Mouse (Mus musculus) heart, embryonic 16.5 days (tissue): ENCODE results near the gene Prdm10. TPM values are rescaled to one million over a fixed set of nuclear protein-coding genes. Genes with fewer than 3 reads are reported as not detected.

Experiments
- ATAC-seq: fragments of 200-750 bp; cut with Nextera tagmentation; replicated peaks from 2 replicates; pipeline ENCODE4 v1.8.0; 2017; ENCODE audit warnings: moderate number of reproducible peaks; ENCODE audit not compliant: insufficient read depth, low FRiP score; ENCODE audit errors: extremely low read depth
- H3K27ac ChIP-seq: fragments of 300-500 bp; sonication (generic); 2 replicates; pipeline ENCODE4 v1.5.1; 2014; ENCODE audit warnings: mild to moderate bottlenecking, low read length, control low read depth, moderate library complexity
- H3K27me3 ChIP-seq: fragments of 300-500 bp; sonication (generic); 2 replicates; pipeline ENCODE4 v1.6.1; 2014; ENCODE audit warnings: low read length, mixed read lengths; ENCODE audit not compliant: control insufficient read depth, insufficient read depth
- H3K36me3 ChIP-seq: fragments of 300-500 bp; sonication (generic); 2 replicates; pipeline ENCODE4 v1.6.1; 2014; ENCODE audit not compliant: control insufficient read depth, insufficient read depth
- H3K4me1 ChIP-seq: fragments of 300-500 bp; sonication (generic); 2 replicates; pipeline ENCODE4 v1.6.1; 2014; ENCODE audit warnings: low read length, mixed read lengths; ENCODE audit not compliant: control insufficient read depth, insufficient read depth
- H3K4me2 ChIP-seq: fragments of 300-500 bp; sonication (generic); 2 replicates; pipeline ENCODE4 v1.6.1; 2014; ENCODE audit warnings: low read depth, mild to moderate bottlenecking, control low read depth, low read length
- H3K4me3 ChIP-seq: fragments of 300-500 bp; sonication (generic); 2 replicates; pipeline ENCODE4 v1.5.1; 2014; ENCODE audit warnings: mild to moderate bottlenecking, control low read depth, low read length
- H3K9ac ChIP-seq: fragments of 300-500 bp; sonication (generic); 2 replicates; pipeline ENCODE4 v1.6.1; 2014; ENCODE audit warnings: low read length, control low read depth
- H3K9me3 ChIP-seq: fragments of 300-500 bp; sonication (generic); replicated peaks from 2 replicates; pipeline ENCODE4 v1.6.1; 2016; ENCODE audit warnings: low read length; ENCODE audit not compliant: control insufficient read depth
- WGBS: fragments of 180-500 bp; shearing (Covaris S2); extraction: QIAGEN DNeasy Blood & Tissue Kit; methylation state at CpG from one replicate; pipeline ENCODE4 v1.1.7; 2014; 5-methylcytosine and 5-hydroxymethylcytosine counted together
- polyA plus RNA-seq: library from polyadenylated mRNA; unstranded; fragments of >200 nt; fragmentation: Nextera tagmentation; extraction: Ambion mirVana; gene quantifications from 2 replicates; pipeline ENCODE4 v1.2.1, GENCODE M21; 2015

Gene Prdm10
- polyA plus RNA-seq, 1 experiment from 2014 or later, result 3.5 TPM

- ATAC-seq, result no peak
- no peaks in the 10 kb centered on the region for H3K27me3 ChIP-seq
- WGBS, result 79% methylated on average over 7 of the region's 7 CpGs
- no peak overlapping the region for H3K4me2 ChIP-seq
- no peak overlapping the region for H3K9ac ChIP-seq
- H3K4me1 ChIP-seq, result no peaks in the 10 kb centered on the region
- H3K4me3 ChIP-seq, result no peak overlapping the region
- no peak overlapping the region for H3K27ac ChIP-seq
- H3K36me3 ChIP-seq, result no peaks in the 10 kb centered on the region
- H3K9me3 ChIP-seq, result no peaks in the 10 kb centered on the region
Observed at GRCm38 (mm10) chr9:31428971-31429370, 148.6 kb downstream of the Prdm10 start.

- Histone ChIP-seq H3K36me3 (no peaks in the 10 kb centered on the region), H3K9me3 (no peaks in the 10 kb centered on the region), H3K27me3 (no peaks in the 10 kb centered on the region), H3K4me1 (no peaks in the 10 kb centered on the region), H3K4me2 (no peak overlapping the region), H3K9ac (no peak overlapping the region), H3K4me3 (no peak overlapping the region), H3K27ac (no peak overlapping the region)
- no peak for ATAC-seq
- WGBS, result 66% methylated on average over 9 of the region's 9 CpGs
Observed at GRCm38 (mm10) chr9:31430011-31430410, 149.7 kb downstream of the Prdm10 start.

Other genes starting within 250 kb of the Prdm10 start
- gene Zbtb44, start 249.9 kb upstream of the Prdm10 start, polyA plus RNA-seq, result 6.3 and 6.5 TPM in 2 replicates
- gene St14, start 148.7 kb upstream of the Prdm10 start, polyA plus RNA-seq, result 3.6 and 6.2 TPM in 2 replicates
- gene Aplp2, start 68.7 kb upstream of the Prdm10 start, polyA plus RNA-seq, result 392 and 422 TPM in 2 replicates
- 13.4 and 13.9 TPM in 2 replicates for gene Nfrkb, start 105.7 kb downstream of the Prdm10 start, polyA plus RNA-seq
- gene Tmem45b, start 183.9 kb downstream of the Prdm10 start, polyA plus RNA-seq, result 0.42 TPM in 1 of 2 replicates, not detected in the other